Mouse (Mus musculus): ENCODE data around the gene Espnl. TPM values are rescaled to one million over a fixed set of nuclear protein-coding genes. Genes with fewer than 3 reads are reported as not detected.

Espnl gene
- polyA plus RNA-seq, 1 experiment from 2014 or later: 0.04 TPM

DNA sequence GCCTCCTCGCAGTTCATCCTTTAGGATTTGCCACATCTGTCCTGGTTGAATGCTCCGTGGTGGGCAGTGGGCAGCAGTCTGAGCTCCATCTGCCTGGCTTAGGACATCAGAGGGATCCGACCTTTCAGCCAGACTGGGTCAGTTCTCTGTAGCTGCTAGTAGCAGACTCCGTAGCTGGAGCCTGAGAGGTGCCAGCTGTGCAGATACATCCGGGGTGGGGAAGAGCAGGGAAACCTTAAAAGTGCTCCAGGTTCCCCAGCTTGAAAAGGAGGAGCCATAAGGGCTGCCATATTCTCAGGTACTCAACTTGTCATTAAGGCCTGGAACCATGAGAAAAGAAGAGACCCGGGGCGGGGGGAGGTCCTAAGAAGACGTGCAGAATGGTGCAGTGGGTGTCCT is 43.9 kb downstream of the Espnl start:
- Histone ChIP-seq H3K36me3 (peaks cover 10% of the 10 kb centered on the region), H3K27ac (no peak overlapping the region), H3K4me3 (peak overlapping the region; percentile 48), H3K9me3 (no peaks in the 10 kb centered on the region), H3K27me3 (0 out of 2 replicates have a peak, but pooled peaks cover 6% of the 10 kb centered on the region), H3K4me2 (peak overlapping the region; percentile 96), H3K4me1 (peaks cover 17% of the 10 kb centered on the region), H3K9ac (peak overlapping the region; percentile 48; the same call in 1 of the 2 replicates)
- WGBS: 35% methylated on average over 8 of the region's 8 CpGs
- ATAC-seq (ENCODE audit: insufficient number of reproducible peaks, low FRiP score, low TSS enrichment, low read depth): no peak

DNA sequence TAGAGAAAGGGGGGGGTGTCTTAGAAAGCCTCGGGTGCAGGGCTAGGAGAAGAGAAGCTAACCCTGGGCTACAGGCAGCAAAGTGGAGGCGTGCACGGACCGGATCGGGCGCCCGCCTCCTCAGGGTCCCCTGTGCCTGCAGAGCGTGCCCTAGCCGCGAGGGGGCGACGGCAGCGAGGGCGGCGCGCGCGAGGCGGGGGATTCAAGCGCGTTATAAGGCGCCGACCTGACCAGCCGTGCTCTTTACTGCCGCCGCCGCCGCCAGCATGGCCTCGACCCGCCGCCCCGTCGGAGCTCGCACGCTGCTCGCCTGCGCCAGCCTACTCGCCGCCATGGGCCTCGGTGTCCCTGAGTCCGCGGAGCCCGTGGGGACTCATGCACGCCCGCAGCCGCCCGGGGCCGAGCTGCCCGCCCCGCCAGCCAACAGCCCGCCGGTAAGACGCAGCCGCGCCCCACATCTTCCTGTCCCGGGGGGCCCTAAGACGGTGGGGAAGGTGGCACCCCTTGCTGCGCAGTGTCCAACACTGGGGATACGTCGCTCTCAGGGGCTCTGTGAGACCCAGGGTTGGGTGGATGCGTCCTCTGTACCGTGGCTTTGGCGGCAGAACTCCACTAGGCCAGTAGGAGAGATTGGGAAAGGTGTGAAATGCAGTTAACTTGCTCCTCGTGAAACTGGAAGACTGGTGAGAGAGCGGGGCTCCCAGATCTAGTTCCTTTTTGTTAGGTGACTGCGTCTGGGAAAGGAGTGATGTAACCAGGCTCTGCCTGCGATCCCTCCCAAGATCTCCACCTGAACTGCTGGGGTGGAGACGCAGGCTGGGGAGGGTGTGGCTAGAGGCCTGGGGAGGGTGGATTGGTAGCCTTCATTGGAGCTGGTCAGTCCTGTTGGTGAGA is 44.6 kb downstream of the Espnl start, which contains the start of gene Erfe:
TSS of gene Erfe (plus strand) at position 216 of the 894 bp plus-strand sequence.
- H3K27me3 ChIP-seq: 0 out of 2 replicates have a peak, but pooled peaks cover 6% of the 10 kb centered on the region
- H3K9me3 ChIP-seq: no peaks in the 10 kb centered on the region
- no peak for ATAC-seq (ENCODE audit: insufficient number of reproducible peaks, low FRiP score, low TSS enrichment, low read depth)
- peak within 1 kb of the TSS; percentile 50; the same call in 1 of the 2 replicates for H3K27ac ChIP-seq
- peak within 1 kb of the TSS; percentile 96 for H3K4me2 ChIP-seq
- peak within 1 kb of the TSS; percentile 48 for H3K4me3 ChIP-seq
- H3K4me1 ChIP-seq: peaks cover 17% of the 10 kb centered on the region
- H3K36me3 ChIP-seq: peaks cover 16% of the 10 kb centered on the region
- WGBS: under 1% methylated on average over 65 of the region's 68 CpGs
- peak within 1 kb of the TSS; percentile 48 for H3K9ac ChIP-seq

DNA sequence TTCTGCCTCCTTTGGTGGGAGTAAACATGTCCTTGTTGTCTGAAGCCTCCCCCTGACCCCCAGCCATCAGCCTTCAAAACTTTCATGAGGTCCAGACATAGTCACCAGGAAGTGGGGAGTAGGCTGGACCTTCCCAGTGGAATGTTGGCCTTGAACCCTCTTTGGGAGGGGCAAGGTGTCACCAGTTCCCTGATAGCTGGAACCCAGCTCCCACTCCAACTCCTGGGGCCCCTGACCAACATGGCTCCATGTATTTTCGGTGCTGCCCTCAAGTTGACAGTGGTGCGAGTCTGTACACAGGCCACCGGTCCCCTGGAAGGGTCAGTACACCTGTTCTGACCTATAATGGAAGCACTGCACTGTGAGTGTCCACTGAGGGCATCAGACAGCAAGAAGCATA is 45.4 kb downstream of the Espnl start:
- no peak for ATAC-seq (ENCODE audit: insufficient number of reproducible peaks, low FRiP score, low TSS enrichment, low read depth)
- 0 out of 2 replicates have a peak, but pooled peaks cover 6% of the 10 kb centered on the region for H3K27me3 ChIP-seq
- H3K27ac ChIP-seq: no peak overlapping the region
- peaks cover 17% of the 10 kb centered on the region for H3K4me1 ChIP-seq
- H3K9ac ChIP-seq: no peak overlapping the region
- 0 out of 2 replicates have a peak overlapping the region, but pooled peaks have one; percentile 96 for H3K4me2 ChIP-seq
- H3K9me3 ChIP-seq: no peaks in the 10 kb centered on the region
- WGBS: 98% methylated on average over 3 of the region's 3 CpGs
- peaks cover 25% of the 10 kb centered on the region for H3K36me3 ChIP-seq
- H3K4me3 ChIP-seq: no peak overlapping the region

DNA sequence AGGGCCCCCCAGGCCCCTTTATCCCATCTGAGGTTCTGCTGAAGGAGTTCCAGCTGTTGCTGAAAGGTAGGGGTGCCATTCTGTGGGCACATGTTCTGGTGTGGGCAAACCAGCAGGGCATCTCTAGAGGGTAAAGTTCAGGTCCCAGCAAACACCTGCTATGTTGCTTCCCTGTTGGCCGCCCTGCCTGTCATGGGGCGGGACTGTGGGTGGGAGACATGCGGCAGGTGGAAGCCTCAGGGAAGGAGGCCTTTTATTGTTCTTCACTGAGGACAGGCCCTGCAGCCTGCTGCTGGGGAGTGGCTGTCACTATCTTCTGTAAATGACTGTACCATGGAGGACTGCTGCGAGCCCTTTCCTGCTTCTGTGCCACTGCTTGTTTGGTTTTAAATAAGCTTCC is 47.5 kb downstream of the Espnl start:
- H3K27me3 ChIP-seq: 0 out of 2 replicates have a peak, but pooled peaks cover 6% of the 10 kb centered on the region
- H3K36me3 ChIP-seq: peaks cover 46% of the 10 kb centered on the region
- peaks cover 17% of the 10 kb centered on the region for H3K4me1 ChIP-seq
- WGBS: 55% methylated on average over 4 of the region's 4 CpGs
- no peak overlapping the region for H3K4me2 ChIP-seq
- no peak overlapping the region for H3K9ac ChIP-seq
- H3K9me3 ChIP-seq: no peaks in the 10 kb centered on the region
- no peak for ATAC-seq (ENCODE audit: insufficient number of reproducible peaks, low FRiP score, low TSS enrichment, low read depth)
- H3K27ac ChIP-seq: no peak overlapping the region
- H3K4me3 ChIP-seq: no peak overlapping the region

DNA sequence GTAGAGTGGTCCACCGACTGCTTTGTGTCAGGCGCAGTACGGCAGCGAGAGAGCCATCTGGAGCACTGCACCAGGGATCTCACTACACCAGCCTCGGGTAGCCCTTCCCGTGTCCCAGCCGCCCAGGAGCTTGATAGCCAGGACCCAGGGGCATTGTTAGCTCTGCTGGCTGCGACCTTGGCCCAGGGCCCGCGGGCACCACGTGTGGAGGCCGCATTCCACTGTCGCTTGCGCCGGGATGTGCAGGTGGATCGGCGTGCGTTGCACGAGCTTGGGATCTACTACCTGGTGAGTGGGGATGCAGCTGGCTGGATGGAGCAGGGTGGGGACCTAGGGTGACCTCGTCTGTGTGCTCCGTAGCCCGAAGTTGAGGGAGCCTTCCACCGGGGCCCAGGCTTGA is 48.2 kb downstream of the Espnl start:
- no peak for ATAC-seq (ENCODE audit: insufficient number of reproducible peaks, low FRiP score, low TSS enrichment, low read depth)
- Histone ChIP-seq H3K4me2 (no peak overlapping the region), H3K4me1 (peaks cover 17% of the 10 kb centered on the region), H3K9ac (no peak overlapping the region), H3K27me3 (0 out of 2 replicates have a peak, but pooled peaks cover 6% of the 10 kb centered on the region), H3K27ac (no peak overlapping the region), H3K9me3 (no peaks in the 10 kb centered on the region), H3K36me3 (peaks cover 52% of the 10 kb centered on the region), H3K4me3 (no peak overlapping the region)
- WGBS: 82% methylated on average over 23 of the region's 23 CpGs

GRCm38 (mm10) chr1:91373414-91373835 is 51.5 kb downstream of the Espnl start:
- no peaks in the 10 kb centered on the region for H3K27me3 ChIP-seq
- no peaks in the 10 kb centered on the region for H3K9me3 ChIP-seq
- no peak overlapping the region for H3K4me2 ChIP-seq
- ATAC-seq (ENCODE audit: insufficient number of reproducible peaks, low FRiP score, low TSS enrichment, low read depth): no peak
- H3K36me3 ChIP-seq: peaks cover 86% of the 10 kb centered on the region
- no peak overlapping the region for H3K9ac ChIP-seq
- 91% methylated on average over 6 of the region's 6 CpGs for WGBS
- H3K4me3 ChIP-seq: no peak overlapping the region
- H3K27ac ChIP-seq: no peak overlapping the region
- no peaks in the 10 kb centered on the region for H3K4me1 ChIP-seq

- WGBS: 61% methylated on average over 7 of the region's 7 CpGs
- Histone ChIP-seq H3K27ac (no peak overlapping the region), H3K4me2 (no peak overlapping the region), H3K9me3 (no peaks in the 10 kb centered on the region), H3K4me1 (no peaks in the 10 kb centered on the region), H3K27me3 (no peaks in the 10 kb centered on the region), H3K36me3 (peaks cover 94% of the 10 kb centered on the region), H3K9ac (no peak overlapping the region), H3K4me3 (no peak overlapping the region)
- no peak for ATAC-seq (ENCODE audit: insufficient number of reproducible peaks, low FRiP score, low TSS enrichment, low read depth)
Observed at GRCm38 (mm10) chr1:91380453-91381090, 58.7 kb downstream of the Espnl start.

DNA sequence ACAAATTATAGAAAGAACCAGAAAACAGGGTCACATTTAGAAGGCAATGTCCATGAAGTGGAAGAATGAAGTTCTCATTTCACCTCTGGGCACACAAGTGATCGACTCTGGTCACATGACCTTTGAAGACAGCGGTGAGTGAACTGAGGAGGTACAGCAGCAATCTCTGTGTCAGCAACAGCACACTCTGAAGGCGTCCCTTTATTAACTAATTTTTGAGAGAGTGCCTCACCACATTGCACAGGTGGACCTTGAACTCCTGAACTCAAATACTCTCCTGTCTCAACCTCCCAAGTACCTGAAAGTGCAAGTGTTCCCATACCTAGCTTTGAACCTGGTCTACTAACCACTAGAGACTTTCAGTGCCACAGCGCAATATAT is 59.2 kb downstream of the Espnl start:
- 88% methylated on average over 4 of the region's 4 CpGs for WGBS
- no peak for ATAC-seq (ENCODE audit: insufficient number of reproducible peaks, low FRiP score, low TSS enrichment, low read depth)

GRCm38 (mm10) chr1:91390369-91390768 is 68.5 kb downstream of the Espnl start:
- no peak for ATAC-seq (ENCODE audit: insufficient number of reproducible peaks, low FRiP score, low TSS enrichment, low read depth)
- Histone ChIP-seq H3K9ac (no peak overlapping the region), H3K9me3 (no peaks in the 10 kb centered on the region), H3K27me3 (no peaks in the 10 kb centered on the region), H3K4me3 (no peak overlapping the region), H3K36me3 (peaks cover 69% of the 10 kb centered on the region), H3K27ac (no peak overlapping the region), H3K4me1 (no peaks in the 10 kb centered on the region), H3K4me2 (no peak overlapping the region)
- 92% methylated on average over 5 of the region's 5 CpGs for WGBS

More for the DNA sequence above, 59.2 kb downstream of the Espnl start:
- Histone ChIP-seq H3K9ac (no peak overlapping the region), H3K27ac (no peak overlapping the region), H3K27me3 (no peaks in the 10 kb centered on the region), H3K36me3 (peaks cover 92% of the 10 kb centered on the region), H3K4me2 (no peak overlapping the region), H3K9me3 (no peaks in the 10 kb centered on the region), H3K4me1 (no peaks in the 10 kb centered on the region), H3K4me3 (no peak overlapping the region)

GRCm38 (mm10) chr1:91397927-91398259 is 76.0 kb downstream of the Espnl start:
- no peak for ATAC-seq (ENCODE audit: insufficient number of reproducible peaks, low FRiP score, low TSS enrichment, low read depth)
- H3K9me3 ChIP-seq: no peaks in the 10 kb centered on the region
- 1% methylated on average over 12 of the region's 12 CpGs for WGBS
- peak overlapping the region; percentile 97 for H3K9ac ChIP-seq
- no peaks in the 10 kb centered on the region for H3K27me3 ChIP-seq
- peaks cover 11% of the 10 kb centered on the region; the same call in 1 of the 2 replicates for H3K36me3 ChIP-seq
- H3K4me1 ChIP-seq: peaks cover 18% of the 10 kb centered on the region
- peak overlapping the region; percentile 90 for H3K27ac ChIP-seq
- peak overlapping the region; percentile 69 for H3K4me2 ChIP-seq
- peak overlapping the region; percentile 89 for H3K4me3 ChIP-seq
